Mouse (Mus musculus): ENCODE results near the gene Ehbp1.

Gene Ehbp1

GRCm38 (mm10) chr11:22276656-22277055 lies 65.4 kb downstream of the Ehbp1 start:
- no peak for DNase-seq

- no peak for DNase-seq
Observed at GRCm38 (mm10) chr11:22274144-22274543, 67.9 kb downstream of the Ehbp1 start.

DNA sequence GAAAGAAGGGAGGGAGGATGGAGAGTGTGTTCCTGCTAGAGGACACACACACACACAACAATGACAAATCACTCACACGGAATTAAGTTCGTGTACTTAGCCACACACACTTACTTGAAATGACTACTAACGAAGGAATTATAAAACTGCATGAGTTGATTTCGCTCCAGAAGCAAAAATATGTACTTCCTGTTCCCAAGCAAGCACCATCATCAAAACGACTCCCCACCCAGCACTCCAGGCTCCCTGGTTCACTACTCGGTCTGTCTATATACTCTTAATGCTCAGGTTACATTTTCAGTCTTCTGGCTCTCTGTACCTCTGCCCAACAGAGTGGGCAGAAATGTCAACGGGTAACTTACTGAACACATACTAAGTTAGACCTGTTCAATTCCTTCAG lies 68.7 kb downstream of the Ehbp1 start:
- DNase-seq: no peak

DNA sequence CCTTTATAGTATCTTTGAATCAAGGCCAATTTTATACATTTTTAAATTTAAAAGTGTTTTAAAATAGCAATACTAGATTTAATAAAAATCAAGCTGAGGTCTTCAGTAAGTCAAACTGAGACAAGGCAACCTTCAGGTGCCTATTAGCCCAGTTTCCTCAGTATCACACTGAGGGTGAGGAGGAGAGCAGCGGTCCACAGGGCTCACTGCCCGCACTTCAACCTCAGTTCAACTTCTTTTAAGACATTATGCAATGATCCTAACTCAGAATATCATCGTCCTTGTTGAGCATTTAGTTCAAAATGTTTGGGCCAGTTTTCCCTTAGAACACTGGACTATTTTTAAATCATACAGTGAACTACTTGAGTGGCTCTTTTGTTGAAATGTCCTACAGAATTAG lies 70.2 kb downstream of the Ehbp1 start:
- no peak for DNase-seq

DNA sequence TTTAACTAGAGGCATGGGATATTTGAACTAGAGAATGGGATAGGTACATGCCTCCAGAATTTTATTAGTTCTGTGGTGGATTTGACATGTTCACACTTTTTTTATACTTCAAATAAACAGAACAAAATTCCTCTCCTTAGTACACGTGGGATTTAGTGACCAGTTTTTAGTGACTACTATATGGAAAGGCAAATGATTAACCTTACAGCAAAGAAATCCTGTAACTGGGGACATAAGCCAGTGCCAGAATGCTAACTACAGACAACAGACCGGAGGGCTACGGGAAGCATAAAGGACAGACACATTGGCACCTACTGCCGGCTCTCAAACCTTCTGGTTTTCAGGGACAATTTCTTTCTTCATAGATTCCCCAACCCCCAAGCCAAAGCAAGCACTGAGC lies 72.4 kb downstream of the Ehbp1 start:
- no peak for DNase-seq

DNA sequence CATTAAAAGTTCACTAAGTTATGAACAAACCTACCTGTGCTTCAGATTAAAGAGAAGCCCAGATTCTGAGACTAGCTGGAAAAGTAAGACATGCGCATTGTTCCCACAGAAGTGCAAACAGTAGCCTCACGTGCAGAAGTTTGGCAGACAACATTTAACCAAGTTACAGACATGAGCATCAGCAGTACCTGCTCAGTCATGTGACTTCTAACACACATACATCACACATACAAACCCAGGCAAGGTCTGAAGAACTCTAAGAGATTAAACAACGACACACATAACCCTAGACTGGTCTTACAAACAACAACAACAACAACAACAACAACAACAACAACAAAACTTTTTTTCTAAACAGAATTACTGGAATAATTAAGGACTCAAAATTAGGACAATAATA lies 72.9 kb downstream of the Ehbp1 start:
- no peak for DNase-seq

GRCm38 (mm10) chr11:22267014-22267413 lies 75.1 kb downstream of the Ehbp1 start:
- no peak for DNase-seq

GRCm38 (mm10) chr11:22255418-22255817 lies 86.7 kb downstream of the Ehbp1 start:
- no peak for DNase-seq

DNA sequence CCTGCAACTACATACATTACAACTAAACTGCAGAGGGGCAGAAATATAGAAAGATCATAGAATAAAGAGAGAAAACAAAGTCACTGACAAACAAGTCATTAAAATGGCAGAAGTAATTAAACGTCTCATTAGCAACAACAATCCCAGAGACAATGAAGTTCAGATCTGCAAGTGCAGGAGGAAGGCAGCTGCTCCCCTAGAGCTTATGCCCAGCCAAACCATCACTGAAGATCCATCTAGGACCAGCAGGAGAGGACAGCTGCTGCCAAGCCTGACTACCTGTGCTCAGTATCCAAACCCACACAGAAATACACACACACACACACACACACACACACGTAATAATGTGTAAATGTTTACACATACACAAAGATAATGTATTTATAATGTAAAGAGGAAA lies 92.7 kb downstream of the Ehbp1 start:
- no peak for DNase-seq

- no peak for DNase-seq
Observed at GRCm38 (mm10) chr11:22247736-22248135, 94.4 kb downstream of the Ehbp1 start.

DNA sequence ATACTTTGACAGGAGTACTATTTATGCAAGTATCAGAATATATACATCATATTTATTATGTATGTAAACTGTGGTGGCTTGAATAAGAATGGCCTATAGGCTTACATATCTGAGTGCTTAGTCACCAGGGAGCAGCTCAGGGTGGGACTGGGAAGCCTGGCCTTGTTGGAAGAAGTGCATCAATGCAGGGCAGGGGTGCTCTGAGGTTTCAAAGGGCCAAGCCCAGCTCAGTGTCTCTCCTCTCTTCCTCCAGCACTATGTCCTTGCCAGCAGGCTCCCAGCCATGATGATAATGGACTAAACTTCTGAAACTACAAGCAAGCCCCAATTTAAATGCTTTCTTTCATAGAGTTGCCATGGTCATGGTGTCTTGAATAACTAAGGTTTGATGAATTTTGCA lies 95.0 kb downstream of the Ehbp1 start:
- DNase-seq: no peak

DNA sequence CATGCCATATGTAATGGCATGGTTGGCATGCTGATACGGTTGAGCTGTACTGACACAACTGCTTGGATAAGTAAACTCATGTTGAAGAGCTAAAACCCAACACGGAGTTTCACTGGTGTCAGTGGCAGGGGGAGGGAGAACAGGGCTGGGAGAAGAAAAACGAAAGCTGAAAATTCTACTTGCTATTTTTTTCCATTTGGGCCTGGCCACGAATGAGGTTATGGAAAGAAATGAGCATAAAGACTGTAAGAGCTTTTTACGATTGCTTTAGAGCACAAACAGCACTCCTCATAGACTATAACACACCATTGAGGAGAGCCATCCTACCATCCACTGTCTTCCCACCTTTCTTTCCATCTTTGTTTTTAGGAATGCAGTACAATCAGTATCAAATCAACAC lies 106.5 kb downstream of the Ehbp1 start:
- no peak for DNase-seq

- peak; percentile 22 for DNase-seq
Observed at GRCm38 (mm10) chr11:22234739-22235138, 107.4 kb downstream of the Ehbp1 start.

DNA sequence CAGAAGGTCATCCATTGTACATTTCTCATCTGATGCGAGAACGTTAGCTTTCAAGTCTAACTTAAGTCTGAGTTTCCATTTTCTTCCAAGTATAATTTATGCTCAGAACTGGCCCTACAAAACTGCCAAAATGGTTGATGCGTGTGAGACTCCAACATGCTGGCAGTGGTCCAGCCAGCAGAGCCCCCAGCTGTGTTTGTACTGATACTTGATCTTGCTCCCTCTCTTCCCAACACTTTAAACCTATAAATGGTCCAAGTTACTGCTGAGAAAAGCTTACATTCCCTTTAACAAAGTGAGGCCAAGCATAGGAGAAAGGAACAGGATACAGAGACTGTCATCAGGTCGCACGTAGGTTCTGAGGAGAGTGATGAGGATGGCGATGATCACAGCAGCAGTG lies 111.2 kb downstream of the Ehbp1 start:
- DNase-seq: no peak

DNA sequence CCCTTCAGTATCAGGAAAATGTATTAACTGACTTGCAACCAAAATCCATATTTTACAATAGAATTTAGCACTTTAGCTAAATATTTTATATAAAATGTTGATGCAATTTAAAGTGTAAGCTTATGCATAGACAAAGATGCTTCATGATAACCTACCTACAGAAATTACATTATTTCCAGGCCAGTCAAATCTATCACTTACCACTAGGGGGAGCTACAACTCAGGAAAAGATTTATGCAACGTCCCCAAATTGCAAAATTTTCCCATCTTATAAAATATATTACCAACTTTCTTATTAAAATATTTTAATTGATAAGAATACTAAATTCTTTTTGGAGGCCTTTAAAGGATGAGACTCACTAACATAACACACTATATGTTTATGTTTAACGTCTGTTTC lies 116.5 kb downstream of the Ehbp1 start:
- DNase-seq: peak; percentile 62

- no peak for DNase-seq
Observed at GRCm38 (mm10) chr11:22218222-22218621, 123.9 kb downstream of the Ehbp1 start.

DNA sequence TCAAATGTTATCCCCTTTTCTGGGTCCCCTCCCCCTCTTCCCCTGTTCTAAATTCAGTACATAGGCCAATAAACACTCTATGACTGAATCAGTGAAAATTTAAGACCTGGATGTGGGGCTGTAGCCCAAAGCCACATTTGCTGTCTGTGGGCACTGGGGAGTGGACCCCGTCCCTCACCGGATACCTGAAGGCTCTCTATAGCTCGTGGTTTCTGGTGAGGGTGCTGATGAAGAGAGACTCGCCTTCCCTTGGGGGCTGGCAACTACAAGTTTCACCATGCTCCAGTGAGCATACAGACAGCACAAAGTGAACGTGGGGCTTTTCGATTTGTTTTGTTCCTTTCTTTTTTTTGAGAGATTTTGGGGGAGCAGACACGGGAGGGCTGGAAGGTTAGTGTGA lies 125.2 kb downstream of the Ehbp1 start:
- DNase-seq: no peak

DNA sequence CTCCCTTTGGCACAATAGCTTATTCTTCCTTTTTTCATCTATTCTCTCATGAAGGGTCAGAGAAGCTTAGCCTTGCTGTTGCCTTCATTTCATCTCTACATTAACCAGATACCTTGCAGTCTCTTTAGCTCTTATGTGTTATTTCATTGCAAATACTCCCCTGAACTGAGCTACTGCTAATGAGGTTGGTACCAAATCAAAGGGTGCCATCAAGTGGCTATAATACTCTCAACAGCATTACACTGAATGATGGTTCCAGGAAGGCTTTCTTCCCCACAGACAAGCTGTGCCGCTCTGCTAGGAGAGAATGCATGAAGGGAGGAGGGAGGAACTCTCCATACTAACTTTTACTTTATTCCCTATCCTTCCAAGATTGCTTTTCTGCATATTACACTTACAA lies 135.5 kb downstream of the Ehbp1 start:
- DNase-seq: peak; percentile 28

- no peak for DNase-seq
Observed at GRCm38 (mm10) chr11:22206191-22206590, 135.9 kb downstream of the Ehbp1 start.

- DNase-seq: peak; percentile 24
Observed at GRCm38 (mm10) chr11:22203413-22203812, 138.7 kb downstream of the Ehbp1 start.

DNA sequence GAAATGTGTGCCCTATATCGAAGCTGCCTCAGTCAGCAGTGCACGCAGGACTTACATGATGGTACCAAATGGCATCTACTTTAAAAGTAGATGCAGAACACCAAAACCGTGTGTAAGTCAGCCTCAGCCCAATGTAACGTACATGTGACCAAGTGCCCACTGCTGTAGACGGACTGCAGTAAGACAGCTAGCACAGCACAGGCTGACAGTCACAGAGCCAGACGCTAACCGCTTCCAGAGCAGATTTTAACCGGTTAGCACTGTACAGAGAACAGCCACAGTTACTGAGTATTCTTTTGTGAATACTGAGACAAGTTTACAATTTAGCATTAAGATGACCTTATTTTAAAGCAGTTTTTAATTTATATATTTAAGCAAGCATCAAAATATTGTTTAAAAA lies 141.0 kb downstream of the Ehbp1 start:
- DNase-seq: no peak

- DNase-seq: no peak
Observed at GRCm38 (mm10) chr11:22199881-22200280, 142.2 kb downstream of the Ehbp1 start.

DNA sequence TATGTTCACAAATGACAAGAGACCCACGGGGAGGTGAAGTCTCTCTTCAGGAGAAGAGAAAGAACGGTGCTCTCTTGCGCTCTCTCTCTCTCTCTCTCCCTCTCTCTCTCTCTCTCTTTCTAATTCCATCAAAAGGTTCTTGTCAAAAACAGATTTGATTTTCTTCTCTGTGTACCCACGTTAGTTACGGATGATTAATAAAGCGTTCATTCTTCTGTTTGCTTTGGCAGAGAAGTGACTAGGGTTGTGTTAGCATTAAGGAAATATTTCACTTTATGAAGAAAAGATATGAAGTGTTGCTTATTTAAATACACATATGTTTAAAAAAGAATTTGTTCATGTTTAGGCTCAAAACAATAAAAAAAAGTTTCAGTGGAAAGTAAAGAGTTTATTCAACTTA lies 143.7 kb downstream of the Ehbp1 start:
- DNase-seq: no peak

DNA sequence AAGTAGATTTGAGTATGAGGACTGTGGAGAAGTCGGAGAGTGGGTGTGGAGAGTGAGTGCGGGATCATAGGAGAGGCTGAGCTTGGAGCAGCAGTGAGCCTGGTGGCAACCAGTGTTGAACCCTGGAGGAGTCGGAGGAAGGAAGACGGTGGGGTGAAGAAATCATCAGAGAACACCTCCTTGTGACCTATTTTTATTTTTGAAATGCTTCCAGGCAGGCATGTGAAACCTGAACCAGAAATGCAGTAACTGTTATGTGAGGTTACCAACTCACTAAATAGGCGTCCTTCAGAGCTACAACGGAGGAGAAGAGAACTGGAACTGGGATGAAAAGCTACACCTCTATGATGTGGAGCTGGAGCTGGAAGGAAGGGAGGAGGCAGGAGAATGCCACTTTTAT lies 144.2 kb downstream of the Ehbp1 start:
- DNase-seq: peak; percentile 21

DNA sequence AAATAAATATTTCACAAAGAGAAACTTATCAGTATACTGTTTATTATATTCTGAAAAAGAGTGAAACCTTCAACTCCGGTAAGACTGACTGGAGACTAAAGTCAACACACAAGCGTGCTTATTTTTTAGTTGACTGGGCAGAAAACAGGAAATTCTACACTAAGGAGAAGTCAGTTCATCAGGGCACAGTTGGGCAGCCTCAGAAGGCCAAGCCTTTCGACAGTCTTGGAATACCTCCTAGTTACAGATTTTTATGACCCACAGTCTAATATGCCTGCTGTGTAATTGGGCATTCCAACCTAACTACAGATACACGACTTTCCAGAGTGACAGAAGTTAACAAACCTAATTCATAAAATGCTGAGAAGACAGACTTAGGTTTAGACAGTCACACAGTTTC lies 145.3 kb downstream of the Ehbp1 start:
- DNase-seq: no peak

- DNase-seq: no peak
Observed at GRCm38 (mm10) chr11:22194607-22195006, 147.5 kb downstream of the Ehbp1 start.
